Mouse (Mus musculus): ENCODE measurements at regions not wholly inside any gene's neighbourhood (a gene's known extent, or its start where the extent isn't known, plus 50 kb on each side); places are given as distances from the start of the nearest gene placed in this dataset.

DNA sequence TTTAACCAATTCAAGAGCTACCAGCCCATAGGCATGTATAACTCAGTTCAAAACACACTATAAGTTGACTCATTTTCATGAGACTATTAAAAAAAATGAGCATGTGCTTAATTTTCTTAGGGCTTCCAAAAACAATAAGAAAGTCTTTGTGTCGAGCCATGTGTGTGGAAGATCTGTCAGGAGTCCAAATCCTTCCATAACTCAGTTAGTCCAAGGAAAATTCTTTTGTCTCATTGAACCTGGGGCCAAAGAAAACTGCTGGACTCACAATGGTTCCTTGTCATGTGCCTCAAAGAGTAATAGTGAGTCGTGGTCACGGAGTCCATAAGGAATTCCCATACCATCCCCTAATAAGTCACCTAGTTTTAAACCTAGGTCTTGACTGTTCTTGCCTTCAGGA, 199.0 kb upstream of the Gm21798 start:
- no peak for DNase-seq (ENCODE audit: low spot score in 2 of 2)

DNA sequence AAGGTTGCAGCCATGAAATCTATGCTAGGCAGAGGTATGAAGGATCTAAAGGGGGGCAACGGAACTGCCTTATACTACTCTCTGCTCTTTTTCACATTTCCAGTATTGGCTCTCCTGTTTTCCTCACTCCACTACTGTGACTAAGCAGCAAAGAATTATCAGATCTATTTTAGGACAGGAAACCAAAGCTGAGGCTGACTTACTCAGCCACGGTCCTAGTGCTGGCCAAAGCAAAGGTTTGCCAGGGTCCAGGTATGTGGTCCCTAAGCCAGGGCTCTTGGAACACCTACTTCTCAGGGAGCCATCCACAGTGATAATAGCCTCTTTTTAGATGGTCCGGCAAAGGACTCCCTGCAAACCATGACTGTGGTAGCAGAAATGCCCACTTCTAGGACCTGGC, 195.6 kb upstream of the Gm21798 start:
- DNase-seq (ENCODE audit: low spot score in 2 of 2): no peak

- no peak for DNase-seq (ENCODE audit: low spot score in 2 of 2)
Measured at GRCm38 (mm10) chr15:64622591-64622990, 194.9 kb upstream of the Gm21798 start.

DNA sequence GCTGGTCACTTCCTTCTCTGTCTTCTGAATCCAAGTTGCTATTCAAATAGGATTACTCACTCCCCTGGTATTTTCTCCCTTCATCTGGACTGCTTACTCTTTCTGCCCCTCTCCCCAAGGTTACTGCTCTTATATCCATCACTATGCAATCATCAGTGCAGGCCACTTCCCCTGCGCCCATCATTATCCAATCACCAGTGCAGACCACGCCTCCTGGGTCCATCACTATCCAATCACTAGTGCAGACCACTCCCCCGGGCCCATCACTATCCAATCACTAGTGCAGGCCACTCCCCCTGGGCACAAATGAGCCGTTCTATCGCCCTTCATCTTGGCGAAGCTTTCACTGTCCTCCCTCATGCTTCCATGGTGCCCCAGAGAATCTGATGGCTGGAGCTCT, 191.1 kb upstream of the Gm21798 start:
- DNase-seq (ENCODE audit: low spot score in 2 of 2): no peak

GRCm38 (mm10) chr15:64627258-64627657, 190.2 kb upstream of the Gm21798 start:
- peak; percentile 60 to 78 for DNase-seq (ENCODE audit: low spot score in 2 of 2)

Measured in urinary bladder, postnatal 4 days (tissue).